Mouse (Mus musculus) neural tube, embryonic 14.5 days (tissue): ENCODE measurements around the gene Lrrc4b. TPM values are rescaled to one million over a fixed set of nuclear protein-coding genes. Genes with fewer than 3 reads are reported as not detected.
A peak's percentile ranks its signal among the peaks of the same experiment; 100 is the strongest.

Experiments
- ATAC-seq: fragments of 200-750 bp; cut with Nextera tagmentation; 2 replicates; pipeline ENCODE4 v1.8.0; 2017; ENCODE audit warnings: low read depth, mild to moderate bottlenecking, moderate TSS enrichment, moderate library complexity
- H3K27ac ChIP-seq: fragments of 300-500 bp; sonication (generic); 2 replicates; pipeline ENCODE4 v1.5.1; 2014; ENCODE audit warnings: low read depth, mild to moderate bottlenecking, control low read depth, low read length, moderate library complexity, mixed read lengths
- H3K27me3 ChIP-seq: fragments of 300-500 bp; sonication (generic); 2 replicates; pipeline ENCODE4 v1.6.1; 2014; ENCODE audit warnings: low read length; ENCODE audit not compliant: control insufficient read depth, insufficient read depth
- H3K36me3 ChIP-seq: fragments of 300-500 bp; sonication (generic); 2 replicates; pipeline ENCODE4 v1.6.1; 2014; ENCODE audit warnings: low read length, mixed read lengths; ENCODE audit not compliant: control insufficient read depth, insufficient read depth
- H3K4me1 ChIP-seq: fragments of 300-500 bp; sonication (generic); 2 replicates; pipeline ENCODE4 v1.6.1; 2014; ENCODE audit warnings: low read length; ENCODE audit not compliant: control insufficient read depth, insufficient read depth
- H3K4me2 ChIP-seq: fragments of 300-500 bp; sonication (generic); 2 replicates; pipeline ENCODE4 v1.6.1; 2014; ENCODE audit warnings: mild to moderate bottlenecking, low read depth, low read length, control low read depth
- H3K4me3 ChIP-seq: fragments of 300-500 bp; sonication (generic); 2 replicates; pipeline ENCODE4 v1.5.1; 2014; ENCODE audit warnings: low read depth, low read length, control low read depth, mixed read lengths
- H3K9ac ChIP-seq: fragments of 300-500 bp; sonication (generic); replicated peaks from 2 replicates; pipeline ENCODE4 v1.6.1; 2014; ENCODE audit warnings: low read depth, mild to moderate bottlenecking, control low read depth, low read length, mixed read lengths
- H3K9me3 ChIP-seq: fragments of 300-500 bp; sonication (generic); 2 replicates; pipeline ENCODE4 v1.6.1; 2016; ENCODE audit warnings: low read length; ENCODE audit not compliant: control insufficient read depth
- WGBS: fragments of 180-500 bp; shearing (Covaris S2); extraction: QIAGEN DNeasy Blood & Tissue Kit; methylation state at CpG from one replicate; pipeline ENCODE4 v1.1.7; 2014; 5-methylcytosine and 5-hydroxymethylcytosine counted together
- polyA plus RNA-seq: library from polyadenylated mRNA; unstranded; fragments of >200 nt; fragmentation: Nextera tagmentation; extraction: Ambion mirVana; gene quantifications from 2 replicates; pipeline ENCODE4 v1.2.1, GENCODE M21; 2014

Lrrc4b gene
- polyA plus RNA-seq, 1 experiment from 2014 or later = 28.1 TPM

DNA sequence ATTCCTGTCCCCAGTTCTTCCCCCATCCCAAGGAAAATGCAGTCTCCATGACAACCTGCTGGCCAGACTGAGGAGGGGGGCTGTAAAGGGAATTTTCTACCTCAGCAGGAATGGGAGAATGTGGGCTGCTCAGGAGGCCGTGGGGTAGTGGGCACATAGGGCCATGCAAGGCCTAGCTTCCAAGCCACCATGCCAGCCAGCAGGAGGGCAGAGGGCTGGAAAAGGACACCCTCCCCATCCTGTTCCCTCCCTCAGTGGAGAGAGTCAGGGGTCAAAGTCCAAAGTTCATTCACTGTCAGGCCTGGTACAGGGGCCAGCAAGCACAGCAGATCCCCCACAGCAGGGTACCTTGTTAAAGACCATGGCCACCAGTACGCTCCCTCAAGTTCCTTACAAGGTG is 36.3 kb downstream of the Lrrc4b start, which contains the start of gene Aspdh:
TSS of gene Aspdh (plus strand) at position 281 of the 400 bp plus-strand sequence.
- no peak within 1 kb of the TSS for H3K4me3 ChIP-seq
- peaks cover 40% of the 10 kb centered on the region for H3K36me3 ChIP-seq
- H3K27ac ChIP-seq = peak within 1 kb of the TSS; percentile 60
- no peaks in the 10 kb centered on the region for H3K27me3 ChIP-seq
- no peaks in the 10 kb centered on the region for H3K9me3 ChIP-seq
- no peak within 1 kb of the TSS for H3K4me2 ChIP-seq
- peaks cover 28% of the 10 kb centered on the region for H3K4me1 ChIP-seq
- H3K9ac ChIP-seq = no peak within 1 kb of the TSS
- ATAC-seq = no peak
- WGBS = 53% methylated on average over 2 of the region's 2 CpGs

DNA sequence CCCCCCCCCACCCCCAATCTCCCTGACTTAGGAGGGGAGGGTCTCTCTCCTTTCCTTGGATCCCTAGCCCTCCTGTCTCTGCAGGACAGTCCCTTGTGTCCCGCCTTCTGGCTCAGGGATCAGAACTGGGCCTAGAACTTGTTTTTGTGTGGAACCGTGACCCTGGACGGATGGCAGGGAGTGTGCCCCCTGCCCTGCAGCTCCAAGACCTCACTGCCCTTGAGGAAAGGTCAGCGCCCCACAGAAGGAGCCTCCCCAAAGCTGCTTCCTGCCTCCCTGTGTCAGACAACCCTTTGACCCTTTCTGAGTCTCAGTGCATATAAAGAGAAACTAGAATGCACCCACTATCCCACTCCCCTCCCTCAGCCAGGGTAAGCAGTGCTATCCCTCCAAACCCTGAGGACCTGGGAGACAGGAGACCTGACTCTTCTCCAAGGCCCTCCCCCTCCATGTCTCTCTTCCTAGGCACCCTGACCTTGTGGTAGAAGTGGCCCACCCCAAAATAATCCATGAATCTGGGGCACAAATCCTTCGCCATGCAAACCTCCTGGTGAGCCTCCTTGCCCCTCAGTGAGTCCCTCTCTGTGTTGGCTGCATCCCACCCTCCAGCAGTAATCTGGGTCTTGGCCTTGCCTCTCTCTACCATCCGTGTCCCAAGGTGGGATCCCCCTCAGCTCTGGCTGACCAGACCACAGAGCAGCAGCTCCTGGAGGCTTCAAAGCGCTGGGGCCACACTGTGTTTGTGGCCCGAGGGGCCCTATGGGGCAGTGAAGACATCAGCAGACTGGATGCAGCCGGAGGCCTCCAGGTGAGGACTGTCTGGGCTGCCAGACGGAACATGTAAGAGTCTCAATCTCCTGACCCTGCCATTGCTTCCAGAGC is 37.4 kb downstream of the Lrrc4b start:
- Histone ChIP-seq H3K4me1 (peaks cover 28% of the 10 kb centered on the region), H3K4me3 (no peak overlapping the region), H3K27ac (no peak overlapping the region; the same call in 1 of the 2 replicates), H3K9ac (no peak overlapping the region), H3K27me3 (no peaks in the 10 kb centered on the region), H3K36me3 (peaks cover 29% of the 10 kb centered on the region), H3K4me2 (no peak overlapping the region), H3K9me3 (no peaks in the 10 kb centered on the region)
- 83% methylated on average over 10 of the region's 10 CpGs for WGBS
- ATAC-seq = no peak

GRCm38 (mm10) chr7:44466888-44467311 is 38.1 kb downstream of the Lrrc4b start:
- Histone ChIP-seq H3K4me2 (peak overlapping the region; percentile 12; the same call in 1 of the 2 replicates), H3K4me3 (no peak overlapping the region), H3K9me3 (no peaks in the 10 kb centered on the region), H3K36me3 (peaks cover 22% of the 10 kb centered on the region), H3K27ac (peak overlapping the region; percentile 89), H3K27me3 (no peaks in the 10 kb centered on the region), H3K4me1 (peaks cover 28% of the 10 kb centered on the region), H3K9ac (0 out of 2 replicates have a peak overlapping the region, but pooled peaks have one; percentile 11)
- 81% methylated on average over 16 of the region's 16 CpGs for WGBS
- ATAC-seq = 0 out of 2 replicates have a peak, but pooled peaks have one; percentile 1

DNA sequence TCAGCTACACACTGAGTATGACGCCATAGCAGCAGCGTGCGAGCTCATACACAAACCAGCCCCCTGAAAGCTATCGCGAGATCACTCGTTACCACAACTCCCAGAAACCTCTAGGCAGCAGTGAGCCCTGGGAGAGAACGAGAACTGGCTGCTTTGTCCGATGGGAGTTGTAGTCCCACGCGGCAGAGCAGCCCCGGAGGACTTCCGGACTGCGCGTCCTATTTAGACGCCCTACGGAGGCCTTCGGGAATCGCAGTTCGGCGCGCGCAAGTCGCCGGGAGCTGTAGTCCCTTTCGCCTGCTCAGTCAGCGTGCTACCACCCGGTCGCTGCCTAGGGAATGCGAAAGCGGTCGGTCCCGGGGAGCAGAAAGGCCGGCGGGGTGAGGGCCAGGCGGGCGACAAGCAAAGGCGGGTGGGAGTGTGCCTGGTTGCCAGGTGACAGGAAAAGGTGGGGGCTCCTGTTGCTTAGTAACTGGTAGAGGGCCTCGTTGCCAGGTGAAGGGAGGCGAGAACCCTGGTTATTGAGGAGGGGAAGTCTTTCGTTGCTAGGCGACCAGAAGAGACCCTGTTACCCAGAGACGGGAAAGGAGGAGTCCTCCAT is 39.1 kb downstream of the Lrrc4b start, which contains the start of gene Josd2:
TSS of gene Josd2 (plus strand) at position 170 of the 601 bp plus-strand sequence.
- Histone ChIP-seq H3K9me3 (no peaks in the 10 kb centered on the region), H3K27me3 (no peaks in the 10 kb centered on the region), H3K4me1 (peaks cover 23% of the 10 kb centered on the region), H3K9ac (peak within 1 kb of the TSS; percentile 57), H3K36me3 (peaks cover 12% of the 10 kb centered on the region), H3K4me3 (peak within 1 kb of the TSS; percentile 49), H3K27ac (peak within 1 kb of the TSS; percentile 89), H3K4me2 (peak within 1 kb of the TSS; percentile 73)
- WGBS = under 1% methylated on average over 42 of the region's 42 CpGs
- peak; percentile 93 for ATAC-seq

- Histone ChIP-seq H3K9me3 (no peaks in the 10 kb centered on the region), H3K4me2 (peak overlapping the region; percentile 73), H3K27me3 (no peaks in the 10 kb centered on the region), H3K4me3 (peak overlapping the region; percentile 49), H3K9ac (peak overlapping the region; percentile 57), H3K27ac (peak overlapping the region; percentile 89), H3K4me1 (peaks cover 21% of the 10 kb centered on the region), H3K36me3 (peaks cover 3% of the 10 kb centered on the region; the same call in 1 of the 2 replicates)
- 66% methylated on average over 15 of the region's 15 CpGs for WGBS
- no peak for ATAC-seq
These were observed 39.9 kb downstream of the Lrrc4b start for GRCm38 (mm10) chr7:44468644-44469285.

GRCm38 (mm10) chr7:44469677-44470675 is 41.2 kb downstream of the Lrrc4b start:
- Histone ChIP-seq H3K27me3 (no peaks in the 10 kb centered on the region), H3K27ac (peak overlapping the region; percentile 89; the same call in 1 of the 2 replicates), H3K9ac (no peak overlapping the region), H3K4me2 (no peak overlapping the region; the same call in 1 of the 2 replicates), H3K4me1 (peaks cover 15% of the 10 kb centered on the region), H3K9me3 (no peaks in the 10 kb centered on the region), H3K4me3 (no peak overlapping the region), H3K36me3 (no peaks in the 10 kb centered on the region)
- no peak for ATAC-seq
- 87% methylated on average over 16 of the region's 16 CpGs for WGBS

DNA sequence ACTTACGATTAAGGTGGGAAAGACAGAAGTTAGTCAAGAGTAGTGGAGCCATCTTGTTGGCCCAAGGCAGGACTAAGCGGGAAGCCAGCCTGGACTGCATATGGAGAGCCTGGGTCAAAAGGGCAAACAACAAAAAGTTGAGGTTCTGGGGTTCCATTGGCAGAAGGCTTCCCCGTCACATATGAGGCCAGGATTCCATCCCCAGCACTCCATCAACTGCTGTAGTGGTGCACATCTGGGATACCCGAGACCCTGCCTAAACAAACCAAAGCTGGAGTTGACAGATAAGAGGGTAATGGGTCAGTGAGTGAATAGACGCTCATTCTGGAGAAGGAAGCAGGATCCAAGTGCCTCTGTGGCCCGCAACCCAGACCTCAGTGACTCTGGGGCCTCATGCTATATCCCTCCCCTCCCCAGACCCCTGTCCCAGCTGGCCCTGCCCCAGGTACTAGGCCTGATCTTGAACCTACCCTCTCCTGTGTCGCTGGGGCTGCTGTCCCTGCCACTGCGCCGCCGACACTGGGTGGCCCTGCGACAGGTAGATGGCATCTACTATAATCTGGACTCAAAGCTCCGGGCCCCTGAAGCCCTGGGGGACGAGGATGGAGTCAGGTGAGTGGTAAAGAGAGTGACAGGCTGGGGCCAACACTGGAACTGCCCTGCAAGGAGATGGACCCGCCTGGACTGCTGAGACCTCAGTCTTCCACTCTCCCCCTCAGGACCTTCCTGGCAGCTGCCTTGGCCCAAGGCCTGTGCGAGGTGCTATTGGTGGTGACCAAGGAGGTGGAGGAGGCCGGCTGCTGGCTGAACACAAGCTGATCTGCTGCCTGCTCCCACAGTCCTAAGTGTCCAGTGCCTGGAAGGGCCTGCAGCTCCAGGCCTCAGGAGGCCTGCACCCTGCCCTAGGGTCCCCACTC is 42.1 kb downstream of the Lrrc4b start:
- H3K9ac ChIP-seq = no peak overlapping the region
- H3K27ac ChIP-seq = no peak overlapping the region
- no peaks in the 10 kb centered on the region for H3K36me3 ChIP-seq
- H3K4me2 ChIP-seq = no peak overlapping the region
- ATAC-seq = no peak
- WGBS = 88% methylated on average over 16 of the region's 16 CpGs
- peaks cover 19% of the 10 kb centered on the region for H3K4me1 ChIP-seq
- H3K27me3 ChIP-seq = no peaks in the 10 kb centered on the region
- H3K9me3 ChIP-seq = no peaks in the 10 kb centered on the region
- no peak overlapping the region for H3K4me3 ChIP-seq
